Mouse (Mus musculus): Measurements from ENCODE around the gene Tmem132b. TPM values are rescaled to one million over a fixed set of nuclear protein-coding genes. Genes with fewer than 3 reads are reported as not detected.

Tmem132b gene
- total and polyA plus RNA-seq, 3 experiments, result not detected

- H3K27ac ChIP-seq (ENCODE audit: insufficient read depth, low read depth), result no peak overlapping the region
- in situ Hi-C loops (cut with MboI; ENCODE audit: low pct_ligation_motif_present, low pct_unique_long_range_greater_than_20kb, low sequenced_read_pairs) (no loop called here), dilution Hi-C loops (cut with MboI; ENCODE audit: extremely low pct_ligation_motif_present, extremely low pct_unique_long_range_greater_than_20kb, low sequenced_read_pairs) (no loop called here)
- DNase-seq (ENCODE audit: extremely low read depth), result no peak
- no peaks in the 10 kb centered on the region for H3K36me3 ChIP-seq (replicated peaks in 1 of 2; ENCODE audit: control insufficient read depth in 1 of 2, insufficient read depth in 1 of 2, low read length in 1 of 2)
- H3K9ac ChIP-seq (ENCODE audit: insufficient read depth, low read depth), result no peak overlapping the region
- H3K4me2 ChIP-seq (ENCODE audit: insufficient read depth, low read depth, poor library complexity, severe bottlenecking), result no peak overlapping the region
- H3K27me3 ChIP-seq (replicated peaks), result no peaks in the 10 kb centered on the region
- peaks cover 83% of the 10 kb centered on the region for H3K9me3 ChIP-seq (replicated peaks; ENCODE audit: low read length)
- no peak overlapping the region for H3K4me3 ChIP-seq (replicated peaks in 1 of 3; ENCODE audit: low read depth in 2 of 3, low read length in 2 of 3, poor library complexity in 1 of 3)
- no peaks in the 10 kb centered on the region for H3K4me1 ChIP-seq (ENCODE audit: control insufficient read depth in 1 of 2, insufficient read depth in 2 of 2)
- TF ChIP-seq JUN (IDR thresholded peaks at IDR 0.05; ENCODE audit: insufficient read depth, low read depth, low read length), result no peak
- no peak for TF ChIP-seq ZC3H11A (IDR thresholded peaks at IDR 0.05; ENCODE audit: low read depth, low read length)
- no peak for TF ChIP-seq CTCF (conservative IDR thresholded peaks at IDR 0.05 in 1 of 2, IDR thresholded peaks at IDR 0.05 in 1 of 2; ENCODE audit: low read depth in 2 of 2, low read length in 2 of 2)
- TF ChIP-seq EP300 (IDR thresholded peaks at IDR 0.05; ENCODE audit: low read length), result no peak
- TF ChIP-seq JUND (conservative IDR thresholded peaks at IDR 0.05; ENCODE audit: low read depth, low read length), result no peak
- TF ChIP-seq POLR2A (IDR thresholded peaks at IDR 0.05; ENCODE audit: low read depth, low read length), result no peak
- no peak for TF ChIP-seq KAT2A (IDR thresholded peaks at IDR 0.05; ENCODE audit: insufficient replicate concordance, low read length)
- no peak for TF ChIP-seq GABPA (IDR thresholded peaks at IDR 0.05; ENCODE audit: insufficient replicate concordance, low read depth, low read length)
- TF ChIP-seq NRF1 (IDR thresholded peaks at IDR 0.05; ENCODE audit: low read depth, low read length), result no peak
- no peak for TF ChIP-seq HCFC1 (IDR thresholded peaks at IDR 0.05; ENCODE audit: low read depth, low read length)
- no peak for TF ChIP-seq CHD2 (IDR thresholded peaks at IDR 0.05; ENCODE audit: low read length)
- no peak for TF ChIP-seq TCF12 (IDR thresholded peaks at IDR 0.05; ENCODE audit: low read depth, low read length)
- no peaks in the 10 kb centered on the region for H3K79me2 ChIP-seq (replicated peaks; ENCODE audit: control insufficient read depth, extremely low read depth, insufficient read depth, poor library complexity, severe bottlenecking)
Observed at GRCm38 (mm10) chr5:125766941-125767340, 235.4 kb downstream of the Tmem132b start.

- dilution Hi-C loops (cut with MboI; ENCODE audit: extremely low pct_ligation_motif_present, extremely low pct_unique_long_range_greater_than_20kb, low sequenced_read_pairs) (no loop called here), in situ Hi-C loops (cut with MboI; ENCODE audit: low pct_ligation_motif_present, low pct_unique_long_range_greater_than_20kb, low sequenced_read_pairs) (no loop called here)
- no peaks in the 10 kb centered on the region for H3K79me2 ChIP-seq (replicated peaks; ENCODE audit: control insufficient read depth, extremely low read depth, insufficient read depth, poor library complexity, severe bottlenecking)
- H3K27me3 ChIP-seq (replicated peaks), result no peaks in the 10 kb centered on the region
- H3K4me1 ChIP-seq (ENCODE audit: control insufficient read depth in 1 of 2, insufficient read depth in 2 of 2), result no peaks in the 10 kb centered on the region
- H3K9ac ChIP-seq (ENCODE audit: insufficient read depth, low read depth), result no peak overlapping the region
- peaks cover 78% of the 10 kb centered on the region for H3K9me3 ChIP-seq (replicated peaks; ENCODE audit: low read length)
- H3K36me3 ChIP-seq (replicated peaks in 1 of 2; ENCODE audit: control insufficient read depth in 1 of 2, insufficient read depth in 1 of 2, low read length in 1 of 2), result no peaks in the 10 kb centered on the region
- H3K4me2 ChIP-seq (ENCODE audit: insufficient read depth, low read depth, poor library complexity, severe bottlenecking), result no peak overlapping the region
- no peak overlapping the region for H3K27ac ChIP-seq (ENCODE audit: insufficient read depth, low read depth)
- DNase-seq (ENCODE audit: extremely low read depth), result no peak
- TF ChIP-seq PAX5 (IDR thresholded peaks at IDR 0.05; ENCODE audit: low read length) (no peak), ETS1 (conservative IDR thresholded peaks at IDR 0.05; ENCODE audit: low read depth, low read length) (no peak), JUND (conservative IDR thresholded peaks at IDR 0.05; ENCODE audit: low read depth, low read length) (no peak), MXI1 (IDR thresholded peaks at IDR 0.05; ENCODE audit: low read depth, low read length) (no peak), SIN3A (IDR thresholded peaks at IDR 0.05; ENCODE audit: low read length) (no peak), POLR2A (IDR thresholded peaks at IDR 0.05; ENCODE audit: low read depth, low read length) (no peak), USF1 (IDR thresholded peaks at IDR 0.05; ENCODE audit: low read depth, low read length) (no peak), ELF1 (IDR thresholded peaks at IDR 0.05; ENCODE audit: low read depth, low read length) (no peak), ZKSCAN1 (IDR thresholded peaks at IDR 0.05; ENCODE audit: borderline replicate concordance, low read depth, low read length) (no peak), RAD21 (IDR thresholded peaks at IDR 0.05; ENCODE audit: low read depth, low read length) (no peak), MYC (IDR thresholded peaks at IDR 0.05; ENCODE audit: low read depth, low read length) (no peak), ZMIZ1 (IDR thresholded peaks at IDR 0.05; ENCODE audit: low read depth, low read length) (no peak), MAX (IDR thresholded peaks at IDR 0.05; ENCODE audit: low read length) (no peak), KAT2A (IDR thresholded peaks at IDR 0.05; ENCODE audit: insufficient replicate concordance, low read length) (no peak), EP300 (IDR thresholded peaks at IDR 0.05; ENCODE audit: low read length) (no peak), ZNF384 (IDR thresholded peaks at IDR 0.05; ENCODE audit: low read depth, low read length) (no peak), SMC3 (IDR thresholded peaks at IDR 0.05; ENCODE audit: low read depth, low read length) (no peak)
- no peak overlapping the region for H3K4me3 ChIP-seq (replicated peaks in 1 of 3; ENCODE audit: low read depth in 2 of 3, low read length in 2 of 3, poor library complexity in 1 of 3)
Observed at GRCm38 (mm10) chr5:125767950-125768349, 236.4 kb downstream of the Tmem132b start.
